Mouse (Mus musculus): ENCODE measurements at regions not wholly inside any gene's neighbourhood (a gene's known extent, or its start where the extent isn't known, plus 50 kb on each side); places are given as distances from the start of the nearest gene placed in this dataset.

- TF ChIP-seq CTCF (IDR thresholded peaks at IDR 0.05; ENCODE audit: low read depth, low read length) (no peak), POLR2A (IDR thresholded peaks at IDR 0.05; ENCODE audit: extremely low read depth, insufficient read depth, low read length) (no peak)
Observed at GRCm38 (mm10) chr6:116901816-116902215, 185.1 kb upstream of the Tmem72 start.

All from liver, adult 2 months (tissue).